Mouse (Mus musculus) bone marrow macrophage, adult 2 months (primary cell): ENCODE results near the gene Ppp2r3d. TPM values are rescaled to one million over a fixed set of nuclear protein-coding genes. Genes with fewer than 3 reads are reported as not detected.
A peak's percentile ranks its signal among the peaks of the same experiment; 100 is the strongest.
"Not testable (repeated sequence)": the region's sequence is repeated elsewhere in the genome, so short reads cannot be mapped to it uniquely, and the experiment has no call there.

Source experiments
- H3K27ac ChIP-seq: 2 replicates; pipeline ENCODE4 v1.5.1; 2012; ENCODE audit warnings: low read depth, low read length; ENCODE audit not compliant: insufficient read depth
- H3K4me1 ChIP-seq: 2 replicates; pipeline ENCODE4 v1.6.1; 2012; ENCODE audit warnings: low read length; ENCODE audit not compliant: control insufficient read depth, insufficient read depth
- H3K4me3 ChIP-seq: 2 replicates; pipeline ENCODE4 v1.5.1; 2012; ENCODE audit warnings: mild to moderate bottlenecking, low read length, moderate library complexity; ENCODE audit not compliant: insufficient read depth
- CTCF ChIP-seq: IDR thresholded peaks from 2 replicates; pipeline ENCODE4 v1.5.1; 2012; ENCODE audit warnings: low read depth, mild to moderate bottlenecking, low read length, moderate library complexity
- POLR2A ChIP-seq: IDR thresholded peaks from 2 replicates; pipeline ENCODE4 v1.6.1; 2012; ENCODE audit warnings: mild to moderate bottlenecking, low read depth, low read length, borderline replicate concordance
- polyA plus RNA-seq: library from polyadenylated mRNA; stranded (reverse); fragments of >200 nt; gene quantifications from 2 replicates; pipeline ENCODE4 v1.2.4, GENCODE M21; 2012; ENCODE audit not compliant: missing spikeins, insufficient read depth, insufficient read length

The Ppp2r3d gene
- 84.7 and 110 TPM in 2 replicates for polyA plus RNA-seq

DNA sequence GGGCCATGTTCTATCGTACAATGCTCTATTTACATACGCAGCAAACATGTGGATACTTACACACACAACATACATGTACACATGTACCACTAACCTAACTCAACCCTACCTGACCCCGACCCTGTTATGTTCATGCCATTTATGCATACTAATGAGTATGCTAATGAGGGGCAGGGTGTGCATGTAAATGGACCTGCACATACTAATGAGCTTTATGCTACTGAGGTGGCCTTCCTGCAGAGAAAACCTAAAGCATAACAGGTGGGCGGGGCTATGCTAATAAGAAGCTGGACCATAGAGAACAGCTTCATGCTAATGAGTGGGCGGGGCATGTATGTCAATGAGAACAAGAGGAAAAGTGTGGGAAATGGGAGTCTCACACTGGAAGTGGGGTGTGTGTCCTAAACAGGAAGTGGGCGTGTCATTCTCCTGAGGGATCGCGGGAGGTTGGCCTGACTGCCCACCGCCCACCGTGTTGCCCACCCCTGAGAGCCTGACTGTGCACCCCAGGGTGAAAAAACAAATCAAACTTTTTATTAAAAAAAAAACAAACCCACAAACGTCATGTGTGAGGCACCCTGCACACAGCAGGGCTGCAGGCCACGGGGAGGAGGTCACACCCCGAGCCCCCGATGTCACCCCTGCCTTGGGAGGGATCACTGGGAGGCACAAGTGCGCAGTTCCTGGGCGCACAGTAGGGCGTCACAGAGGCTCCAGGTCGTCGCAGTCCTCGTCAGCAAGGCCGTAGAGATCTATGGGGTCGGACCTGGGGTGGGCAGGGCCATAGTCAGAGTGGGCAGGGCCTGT is at the start of gene Ppp2r3d:
Gene Ppp2r3d, minus strand, starts transcription at position 803 of the 807 bp plus-strand sequence.
- TF ChIP-seq POLR2A: no peak
- TF ChIP-seq CTCF: no peak
- Histone ChIP-seq H3K4me1 (no peaks in the 10 kb centered on the region), H3K27ac (no peak within 1 kb of the TSS), H3K4me3 (no peak within 1 kb of the TSS)

DNA sequence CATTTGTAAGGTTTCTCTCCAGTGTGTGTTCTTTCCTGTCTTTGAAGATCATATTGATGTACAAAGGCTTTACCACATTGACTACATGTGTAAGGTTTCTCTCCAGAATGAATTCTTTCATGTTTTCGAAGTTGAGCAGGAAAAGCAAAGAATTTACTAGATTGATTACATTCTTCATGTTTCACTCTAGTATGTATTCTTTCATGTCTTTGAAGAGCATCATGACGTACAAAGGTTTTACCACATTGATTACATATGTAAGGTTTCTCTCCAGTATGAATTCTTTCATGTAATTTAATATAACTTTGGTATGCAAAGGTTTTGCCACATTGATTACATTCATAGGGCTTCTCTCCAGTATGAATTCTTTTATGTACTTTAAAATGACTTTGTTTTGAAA is 17.0 kb upstream of the Ppp2r3d start, which contains the start of gene Gm21836:
Gene Gm21836, minus strand, starts transcription at position 101 of the 400 bp plus-strand sequence.
- H3K4me1 ChIP-seq, H3K27ac ChIP-seq, H3K4me3 ChIP-seq: not testable (repeated sequence)

DNA sequence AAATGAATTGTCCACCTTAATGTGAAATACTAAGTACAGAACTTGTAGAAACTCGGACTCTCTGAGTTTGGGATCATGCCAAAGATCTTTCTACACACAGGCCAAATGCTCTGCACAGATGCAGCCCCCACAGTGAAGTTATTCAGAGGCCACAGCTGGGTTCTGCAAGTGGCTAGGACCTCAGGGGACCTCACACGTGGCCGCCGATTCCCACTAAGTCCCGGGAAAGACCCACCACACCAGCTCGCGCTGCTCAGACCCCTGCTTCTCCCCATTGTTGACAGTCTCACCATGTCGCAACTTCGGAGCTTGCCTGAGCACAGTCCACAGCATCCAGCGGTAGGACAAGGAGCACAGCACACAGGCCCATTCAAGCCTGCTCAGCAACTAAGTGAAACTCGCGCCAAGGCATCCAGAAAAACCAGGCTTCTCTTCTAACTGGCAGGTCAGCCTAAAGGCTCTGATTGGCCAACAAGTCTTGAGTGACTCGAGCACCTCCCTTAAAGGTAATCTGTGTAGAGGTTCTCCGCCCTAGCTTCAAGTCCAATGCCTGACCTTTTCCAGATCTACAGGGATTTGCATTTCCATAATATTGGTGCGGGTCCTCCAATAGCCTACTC is 3.8 kb upstream of the Ppp2r3d start:
- not testable (repeated sequence) for H3K4me1 ChIP-seq, H3K4me3 ChIP-seq, H3K27ac ChIP-seq

DNA sequence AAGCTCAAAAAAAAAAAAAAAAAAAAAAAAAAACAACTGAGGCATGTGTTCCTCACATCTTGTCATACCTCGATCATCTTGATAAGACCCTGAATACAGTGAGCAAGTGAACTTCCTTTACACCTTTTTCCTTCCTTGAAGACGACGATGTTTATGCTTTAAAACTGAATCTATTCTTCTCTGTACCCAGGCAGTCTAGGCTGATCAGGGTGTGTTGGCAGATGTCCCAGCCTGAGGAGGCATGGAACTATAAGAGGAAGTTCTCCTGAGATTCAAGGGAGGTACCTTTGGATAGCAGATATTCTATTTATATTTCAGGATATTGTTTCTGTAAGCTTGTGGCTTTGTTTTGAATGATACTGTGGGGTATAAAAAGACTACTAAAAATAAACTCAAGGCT is 1.4 kb upstream of the Ppp2r3d start:
- H3K4me1 ChIP-seq: no peaks in the 10 kb centered on the region
- H3K4me3 ChIP-seq: no peak overlapping the region
- no peak for TF ChIP-seq CTCF
- no peak for TF ChIP-seq POLR2A
- H3K27ac ChIP-seq: no peak overlapping the region

DNA sequence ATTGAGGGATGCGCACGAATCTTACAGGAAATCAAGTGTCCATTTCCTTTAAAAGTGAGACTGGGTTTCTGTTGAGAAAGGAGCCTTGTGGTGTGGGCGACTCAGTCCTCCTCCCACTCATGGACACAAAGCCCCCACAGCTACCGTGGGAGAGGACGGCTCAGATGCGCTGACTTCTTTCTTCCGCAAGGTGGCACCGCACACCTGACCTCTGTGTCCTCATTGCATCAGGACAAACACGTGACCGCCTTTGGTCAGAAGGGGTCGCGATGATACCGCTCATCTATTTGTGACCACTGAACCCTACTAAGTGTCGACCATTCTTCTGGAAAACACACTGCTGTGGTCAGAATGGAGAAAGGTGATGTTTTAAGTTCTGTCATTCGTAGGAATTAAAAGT is 1.0 kb downstream of the Ppp2r3d start:
- Histone ChIP-seq H3K27ac (no peak overlapping the region), H3K4me3 (no peak overlapping the region), H3K4me1 (no peaks in the 10 kb centered on the region)
- TF ChIP-seq CTCF: no peak
- TF ChIP-seq POLR2A: no peak

DNA sequence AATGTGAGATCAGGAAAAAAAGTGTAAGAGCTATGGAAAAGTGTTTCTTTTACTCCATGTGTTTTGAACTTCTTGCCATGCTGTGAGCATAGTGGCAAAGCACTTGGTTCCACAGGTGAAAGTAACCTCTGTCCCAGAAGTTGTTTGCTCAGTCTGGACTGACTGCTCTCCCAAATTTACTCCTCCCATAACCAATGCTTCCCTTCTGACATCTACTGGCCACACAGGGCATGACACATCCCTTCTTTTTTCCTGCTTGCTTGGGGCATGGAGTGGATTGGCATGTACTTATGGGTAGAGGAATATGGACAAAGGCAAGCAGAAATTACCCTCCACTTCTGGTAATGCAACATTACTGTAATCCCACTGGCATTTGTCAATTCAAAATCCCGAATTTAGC is 20.1 kb downstream of the Ppp2r3d start:
- Histone ChIP-seq H3K4me1 (no peaks in the 10 kb centered on the region), H3K4me3 (no peak overlapping the region), H3K27ac (no peak overlapping the region)
- TF ChIP-seq CTCF: no peak
- TF ChIP-seq POLR2A: no peak

DNA sequence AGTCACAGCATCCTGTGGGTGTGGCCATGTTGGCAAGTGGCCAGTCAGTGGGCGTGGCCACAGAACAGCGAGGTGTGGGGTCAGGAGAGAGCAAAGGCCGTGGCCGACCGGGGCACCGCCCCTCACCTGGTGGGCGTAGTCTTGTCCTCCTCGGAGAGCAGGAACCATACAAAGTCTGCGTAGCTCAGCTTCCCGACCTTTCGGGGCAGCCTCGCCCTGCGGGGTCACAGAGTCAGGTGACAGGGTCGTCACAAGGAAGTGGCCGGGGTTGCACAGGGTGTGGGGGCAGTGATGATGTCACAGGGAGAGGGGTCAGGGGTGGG is 34.2 kb downstream of the Ppp2r3d start:
- H3K4me1 ChIP-seq: no peaks in the 10 kb centered on the region
- H3K4me3 ChIP-seq: no peak overlapping the region
- TF ChIP-seq CTCF (no peak), POLR2A (no peak)
- no peak overlapping the region for H3K27ac ChIP-seq

DNA sequence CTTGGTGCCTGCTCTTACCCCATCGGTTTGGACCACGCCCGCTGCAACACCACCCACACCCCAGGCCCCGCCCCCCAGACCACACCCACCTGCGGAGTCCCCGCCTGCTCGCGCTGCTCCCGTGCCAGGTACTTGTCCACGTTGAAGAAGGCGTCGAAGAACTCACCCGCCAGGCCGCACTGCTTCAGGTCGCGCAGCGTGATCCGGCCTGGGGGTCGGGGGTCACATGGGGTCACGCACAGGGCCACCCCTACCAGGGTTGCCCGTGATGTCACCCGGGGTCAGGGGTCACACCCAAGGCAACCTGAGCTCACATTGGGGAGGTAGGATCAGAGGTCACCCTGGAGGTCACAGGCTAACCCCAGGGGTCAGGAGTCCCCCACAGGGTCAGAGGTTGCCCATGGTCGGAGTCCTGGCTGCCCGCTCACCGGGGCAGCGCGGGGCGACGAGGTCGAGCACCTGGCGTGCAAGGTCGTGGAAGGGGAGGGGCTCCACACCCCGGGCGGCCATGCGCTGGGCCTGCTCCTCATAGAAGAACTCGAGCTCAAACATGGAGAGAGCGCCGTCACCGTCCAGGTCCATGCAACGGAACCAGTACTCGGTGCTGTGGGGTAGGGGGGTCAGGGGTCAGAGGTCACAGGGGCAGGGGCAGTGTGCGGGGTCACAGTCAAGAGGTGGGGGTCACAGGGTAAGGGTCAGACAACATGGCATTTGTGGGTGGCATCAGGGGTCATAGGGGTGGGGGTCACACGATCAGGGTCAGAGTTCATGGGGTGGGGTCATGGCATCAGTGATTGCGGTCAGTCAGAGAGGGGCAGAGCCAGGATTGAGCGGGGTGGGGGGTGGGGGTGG is 34.8 kb downstream of the Ppp2r3d start:
- H3K4me3 ChIP-seq: no peak overlapping the region
- no peaks in the 10 kb centered on the region for H3K4me1 ChIP-seq
- no peak for TF ChIP-seq CTCF
- no peak overlapping the region for H3K27ac ChIP-seq

DNA sequence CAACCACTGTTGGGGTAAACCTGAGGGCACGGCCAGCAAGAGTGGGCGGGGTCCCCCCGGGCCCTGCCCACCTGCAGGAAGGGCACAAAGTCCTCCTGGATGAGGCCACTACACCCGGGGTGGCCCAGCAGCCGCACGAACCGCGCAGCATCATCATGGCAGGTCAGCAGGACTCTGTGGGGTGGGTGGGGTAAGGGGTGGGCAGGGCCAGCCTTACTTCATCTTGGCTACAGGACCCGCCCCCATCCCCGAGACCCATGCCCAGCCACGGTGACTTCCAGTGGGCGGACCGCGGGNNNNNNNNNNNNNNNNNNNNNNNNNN is 36.0 kb downstream of the Ppp2r3d start:
- Histone ChIP-seq H3K4me3 (peak overlapping the region; percentile 45), H3K27ac (peak overlapping the region; percentile 32; the same call in 1 of the 2 replicates), H3K4me1 (no peaks in the 10 kb centered on the region)
- TF ChIP-seq CTCF: no peak
- TF ChIP-seq POLR2A: no peak

DNA sequence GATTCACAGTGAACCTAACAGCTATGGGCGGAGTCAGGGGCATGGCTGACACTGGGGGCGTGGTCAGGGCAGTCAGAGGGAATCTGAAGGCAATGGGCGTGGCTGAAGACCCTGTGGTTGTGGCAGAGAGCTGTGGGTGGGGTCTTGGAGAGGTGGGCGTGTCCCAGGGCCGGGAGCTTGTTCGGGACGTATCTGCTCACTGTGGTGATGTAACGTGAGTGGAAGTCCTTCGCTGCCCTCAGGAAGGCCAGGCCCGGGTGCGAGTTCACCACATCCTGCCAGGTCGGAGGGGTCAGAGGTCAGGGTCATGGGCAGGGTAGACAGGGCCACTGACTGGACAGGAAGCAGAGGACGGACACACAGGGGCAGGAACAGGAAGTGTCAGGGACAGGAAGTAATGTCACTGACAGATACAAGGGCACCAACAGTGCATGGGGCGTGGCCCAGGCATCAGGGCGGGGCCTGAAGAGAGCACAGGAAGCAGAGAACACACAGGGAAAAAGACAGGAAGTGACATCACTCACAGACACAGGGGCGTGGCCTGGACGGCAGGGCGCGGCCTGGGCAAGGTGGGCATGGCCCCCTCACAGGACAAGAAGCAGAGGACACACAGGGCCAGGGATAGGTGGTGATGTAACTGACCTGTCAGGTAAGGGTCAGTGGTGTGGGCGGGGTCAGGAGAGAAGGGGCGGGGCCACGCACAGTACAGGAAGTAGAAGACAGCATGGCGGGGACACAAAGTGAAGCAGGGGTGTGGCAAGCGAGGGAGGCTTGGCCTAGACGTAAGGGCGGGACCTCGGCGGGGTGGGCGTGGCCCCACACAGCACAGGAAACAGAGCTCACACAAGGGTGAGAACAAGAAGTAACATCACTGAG is 36.6 kb downstream of the Ppp2r3d start:
- H3K4me3 ChIP-seq: peak overlapping the region; percentile 45
- no peaks in the 10 kb centered on the region for H3K4me1 ChIP-seq
- peak overlapping the region; percentile 32; the same call in 1 of the 2 replicates for H3K27ac ChIP-seq
- TF ChIP-seq CTCF: no peak
- no peak for TF ChIP-seq POLR2A
